Mouse (Mus musculus) mouse trophoblast stem cell (cell line): ENCODE data around the gene Gpn1.
"Not testable (repeated sequence)": the region's sequence is repeated elsewhere in the genome, so short reads cannot be mapped to it uniquely, and the experiment has no call there.

Experiments
- in situ Hi-C, 2 experiments: fragments of 300-500 bp; cut with MseI, MboI; formaldehyde crosslinking; loops; 2 replicates in 1 of 2; 3 replicates in 1 of 2; pipeline ENCODE4 v1.15.1; 2025

Gene Gpn1

GRCm38 (mm10) chr5:31494513-31495297 lies at the start of gene Gpn1:
Gpn1 (plus strand) TSS chr5:31494741.
- in situ Hi-C loops, result no loop called here

GRCm38 (mm10) chr5:31451336-31451735 lies 43.2 kb upstream of the Gpn1 start:
- in situ Hi-C loops, result no loop called here

- in situ Hi-C loops, result no loop called here
Observed at GRCm38 (mm10) chr5:31451878-31452561, 42.5 kb upstream of the Gpn1 start, which contains the start of gene Zfp512. Zfp512 (plus strand) TSS chr5:31452431.

- in situ Hi-C loops, result no loop called here
Observed at GRCm38 (mm10) chr5:31452562-31452878, 42.0 kb upstream of the Gpn1 start.

- in situ Hi-C loops, result no loop called here
Observed at GRCm38 (mm10) chr5:31452886-31453410, 41.6 kb upstream of the Gpn1 start.

- in situ Hi-C loops, result no loop called here
Observed at GRCm38 (mm10) chr5:31467798-31468197, 26.7 kb upstream of the Gpn1 start.

GRCm38 (mm10) chr5:31469711-31470110 lies 24.8 kb upstream of the Gpn1 start:
- in situ Hi-C loops, result no loop called here

- in situ Hi-C loops, result no loop called here
Observed at GRCm38 (mm10) chr5:31470334-31470733, 24.2 kb upstream of the Gpn1 start.

GRCm38 (mm10) chr5:31480536-31480935 lies 14.0 kb upstream of the Gpn1 start:
- in situ Hi-C loops, result no loop called here

- in situ Hi-C loops, result no loop called here
Observed at GRCm38 (mm10) chr5:31485440-31485839, 9.1 kb upstream of the Gpn1 start, which contains the start of gene 4930548H24Rik. 4930548H24Rik (plus strand) TSS chr5:31485740.

GRCm38 (mm10) chr5:31487889-31488288 lies 6.7 kb upstream of the Gpn1 start:
- in situ Hi-C loops, result no loop called here

GRCm38 (mm10) chr5:31489116-31489769 lies 5.3 kb upstream of the Gpn1 start:
- in situ Hi-C loops, result no loop called here

GRCm38 (mm10) chr5:31492031-31492430 lies 2.5 kb upstream of the Gpn1 start:
- in situ Hi-C loops, result no loop called here

- in situ Hi-C loops, result no loop called here
Observed at GRCm38 (mm10) chr5:31504843-31505242, 10.3 kb downstream of the Gpn1 start.

- in situ Hi-C loops, result no loop called here
Observed at GRCm38 (mm10) chr5:31512481-31512880, 17.9 kb downstream of the Gpn1 start.

- in situ Hi-C loops, result no loop called here
Observed at GRCm38 (mm10) chr5:31520556-31520955, 26.0 kb downstream of the Gpn1 start.

GRCm38 (mm10) chr5:31526354-31527116 lies 32.0 kb downstream of the Gpn1 start, which contains the start of gene Slc4a1ap:
Slc4a1ap (plus strand) TSS chr5:31526995.
- in situ Hi-C loops, result no loop called here

GRCm38 (mm10) chr5:31527117-31527680 lies 32.7 kb downstream of the Gpn1 start:
- in situ Hi-C loops, result no loop called here

- in situ Hi-C loops, result not testable (repeated sequence)
Observed at GRCm38 (mm10) chr5:31527707-31528106, 33.2 kb downstream of the Gpn1 start, which contains the start of gene Supt7l. Supt7l (minus strand) TSS chr5:31527807.

- in situ Hi-C loops, result no loop called here
Observed at GRCm38 (mm10) chr5:31528560-31528959, 34.0 kb downstream of the Gpn1 start.

GRCm38 (mm10) chr5:31535228-31535627 lies 40.7 kb downstream of the Gpn1 start:
- in situ Hi-C loops, result no loop called here
